Mouse (Mus musculus) layer of hippocampus, postnatal 14 days (tissue): ENCODE measurements around the gene Dis3l2. TPM values are rescaled to one million over a fixed set of nuclear protein-coding genes. Genes with fewer than 3 reads are reported as not detected.

Experiments used
- DNase-seq, 2 experiments: peaks; one replicate each; pipeline ENCODE4 v3.0.0; 2021 to 2022; ENCODE audit warnings: low spot score in 2 of 2, mixed read lengths in 1 of 2
- total RNA-seq, 2 experiments: library from RNA; stranded (reverse); gene quantifications; 2 replicates each; pipeline ENCODE4 v1.2.3; 2021

Gene Dis3l2
- total RNA-seq, 2 experiments from 2014 or later = 24.7 to 25.9 TPM

- DNase-seq = no peak
Observed at GRCm38 (mm10) chr1:86914697-86915096, 211.1 kb downstream of the Dis3l2 start.

DNA sequence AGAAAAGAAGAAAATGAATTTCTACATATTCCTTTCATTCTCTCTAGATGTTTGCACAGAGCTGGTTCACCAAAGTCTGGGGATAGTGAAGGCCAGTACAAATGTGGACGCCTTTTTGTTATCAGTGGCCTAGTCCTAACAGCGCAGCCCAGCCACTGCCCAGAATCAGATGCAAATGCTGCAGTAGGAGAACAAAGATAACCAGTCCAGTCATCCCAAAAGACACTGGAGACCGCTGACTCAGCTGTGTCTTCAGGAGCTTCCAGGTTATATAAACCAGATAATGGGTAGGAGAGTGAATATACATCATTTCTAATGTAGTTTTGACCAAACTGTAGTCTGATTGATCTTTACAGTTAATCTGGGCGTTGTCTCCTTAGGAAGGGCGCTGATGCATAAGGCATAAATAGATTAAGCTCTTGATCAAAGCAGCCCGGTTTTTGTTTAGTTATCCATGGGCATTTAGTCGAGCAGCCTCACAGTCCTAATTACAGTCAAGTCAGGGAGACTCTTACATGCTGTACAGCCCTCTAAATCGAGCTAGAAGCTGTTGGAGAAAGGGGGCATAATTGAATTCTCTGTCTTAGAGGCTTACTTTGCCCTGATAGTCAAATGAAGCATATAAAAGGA, 212.9 kb downstream of the Dis3l2 start:
- no peak for DNase-seq

DNA sequence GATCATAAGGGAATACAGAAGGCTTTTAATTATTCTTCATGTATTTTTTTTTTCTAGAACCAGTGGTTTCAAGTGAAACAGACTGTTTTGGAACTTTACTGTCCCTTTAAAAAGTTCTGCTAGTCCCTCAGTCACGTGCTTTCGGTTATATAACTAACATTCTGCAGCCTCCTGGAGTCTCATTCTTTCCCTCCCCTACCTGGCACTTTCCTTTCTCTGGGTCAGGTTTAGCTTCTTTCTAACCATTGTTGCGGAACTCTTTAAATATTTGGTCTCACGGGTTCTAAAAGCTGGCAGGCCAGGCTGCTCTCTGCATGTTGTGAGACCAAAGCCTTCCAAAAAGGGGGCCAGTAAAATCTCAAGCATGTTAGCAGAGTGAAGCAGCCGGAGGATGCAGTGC, 222.2 kb downstream of the Dis3l2 start:
- no peak for DNase-seq

DNA sequence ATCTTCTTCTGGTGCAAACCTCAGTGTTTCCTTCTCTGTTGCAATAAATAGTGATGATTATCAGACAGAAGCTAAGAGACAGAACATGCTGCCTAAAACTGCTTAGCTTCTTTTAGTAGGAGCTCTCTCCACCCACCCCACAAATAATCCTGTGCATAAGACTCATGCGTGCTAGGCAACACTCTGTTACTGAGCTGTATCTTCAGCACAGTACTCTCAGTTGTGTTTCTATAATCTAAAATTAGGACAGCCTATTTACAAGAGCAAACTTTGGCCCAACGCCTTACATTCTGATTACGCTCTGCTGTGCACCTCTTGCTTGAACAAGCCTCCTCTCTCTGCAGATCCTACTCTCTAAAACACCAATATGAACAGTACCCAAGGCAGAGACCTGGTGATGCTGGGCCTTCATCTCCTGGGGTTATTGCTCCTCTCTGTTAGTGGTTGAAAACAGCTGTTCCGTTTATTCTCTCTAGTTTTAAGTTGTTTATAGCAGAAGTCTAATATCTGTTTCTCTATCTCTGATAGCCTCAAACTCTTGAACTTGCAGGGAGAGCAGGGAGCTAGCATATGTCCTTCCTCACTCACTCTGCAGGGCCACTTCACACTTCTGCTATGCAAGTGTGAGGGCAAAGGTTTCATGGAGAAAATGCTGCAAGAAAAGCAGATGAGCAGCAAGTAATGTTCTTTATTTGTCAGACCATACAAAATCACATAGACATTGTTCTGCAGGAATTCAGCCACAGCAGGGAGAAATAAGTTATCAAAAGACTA, 228.2 kb downstream of the Dis3l2 start:
- peak; percentile 21 to 64 for DNase-seq

DNA sequence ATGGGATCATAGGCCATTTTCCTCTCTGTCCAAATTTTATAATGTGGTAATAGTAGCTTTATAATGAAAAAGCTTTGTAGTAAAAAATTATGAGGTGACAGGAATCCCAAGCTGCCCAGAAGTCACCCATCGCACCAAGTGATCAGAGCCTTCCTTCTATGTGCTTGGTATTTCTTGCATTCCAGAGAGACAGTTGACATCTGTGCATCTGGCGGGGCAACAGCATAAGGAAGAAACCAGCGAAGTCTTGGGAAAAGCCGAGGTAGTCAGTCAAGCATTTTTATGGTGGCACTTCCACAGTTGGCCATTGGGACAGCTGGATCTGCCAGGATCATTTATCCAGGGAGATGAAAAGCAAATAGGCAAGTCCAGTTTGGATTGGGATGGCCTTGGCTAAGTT, 229.2 kb downstream of the Dis3l2 start:
- DNase-seq = no peak

- DNase-seq = no peak
Observed at GRCm38 (mm10) chr1:86933656-86934055, 230.0 kb downstream of the Dis3l2 start.

- no peak for DNase-seq
Observed at GRCm38 (mm10) chr1:86951501-86952205, 248.0 kb downstream of the Dis3l2 start.

DNA sequence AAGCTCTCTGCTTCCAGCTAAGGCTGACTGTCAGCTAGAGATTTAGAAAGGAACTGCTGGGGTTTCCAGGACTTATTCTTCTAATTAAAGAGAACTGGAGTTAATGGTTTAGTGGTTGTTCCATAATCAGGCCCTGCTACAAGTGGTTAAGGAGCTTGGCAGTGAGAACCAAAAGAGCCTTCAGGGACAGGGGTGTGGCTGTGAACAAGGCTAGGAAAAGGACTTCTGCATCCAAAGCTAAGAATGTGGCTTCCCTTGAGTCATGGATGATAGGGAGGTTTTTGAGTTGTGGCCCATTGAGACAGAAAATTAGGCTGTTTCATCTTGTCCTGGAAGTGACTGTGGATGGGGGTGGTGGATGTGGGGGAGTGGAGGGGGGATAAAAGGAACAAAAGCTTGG, 252.2 kb downstream of the Dis3l2 start:
- DNase-seq = no peak

- no peak for DNase-seq
Observed at GRCm38 (mm10) chr1:86968261-86968964, 264.8 kb downstream of the Dis3l2 start.

- no peak for DNase-seq
Observed at GRCm38 (mm10) chr1:86969173-86969725, 265.6 kb downstream of the Dis3l2 start.

DNA sequence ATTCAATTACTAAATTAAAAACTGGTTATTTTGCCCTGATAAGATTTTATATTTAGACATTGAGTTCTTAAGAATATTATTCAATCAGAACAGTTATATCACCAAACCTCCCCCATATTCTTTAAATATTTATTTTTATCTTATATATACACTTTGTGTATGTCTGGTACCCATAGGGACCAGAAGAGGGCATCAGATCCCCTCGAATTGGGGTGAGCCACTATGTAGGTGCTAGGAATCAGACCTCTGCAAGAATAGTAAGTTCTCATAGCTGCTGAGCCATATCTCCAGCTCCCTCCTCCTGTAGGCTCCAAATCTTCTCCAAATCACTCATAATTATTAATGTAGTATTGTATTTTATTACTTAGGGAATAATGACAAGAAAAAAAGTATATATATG, 269.1 kb downstream of the Dis3l2 start:
- DNase-seq = no peak

GRCm38 (mm10) chr1:86977018-86977417, 273.4 kb downstream of the Dis3l2 start:
- no peak for DNase-seq

- DNase-seq = peak in 1 of 2 experiments; percentile 32
Observed at GRCm38 (mm10) chr1:86986372-86986771, 282.8 kb downstream of the Dis3l2 start.

DNA sequence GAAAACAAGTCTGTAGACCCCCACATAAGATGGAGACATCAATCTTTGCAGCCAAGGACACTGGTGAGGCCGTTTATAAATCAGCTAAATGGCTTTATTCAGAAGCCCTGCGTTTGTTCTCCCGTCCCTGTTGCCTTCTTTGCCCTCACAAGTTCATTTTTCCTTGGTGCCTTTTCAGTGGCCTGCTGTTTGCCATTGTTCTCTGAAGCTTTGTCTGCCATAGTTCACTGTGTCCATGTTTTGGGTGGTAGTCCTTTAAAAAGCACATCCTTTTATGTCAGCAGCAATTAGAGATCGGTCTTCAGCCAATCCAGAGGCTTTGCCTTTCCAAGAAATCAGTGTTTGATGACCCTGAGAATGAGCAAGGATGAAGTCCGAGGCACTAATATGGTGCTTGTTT, 289.2 kb downstream of the Dis3l2 start:
- DNase-seq = no peak

DNA sequence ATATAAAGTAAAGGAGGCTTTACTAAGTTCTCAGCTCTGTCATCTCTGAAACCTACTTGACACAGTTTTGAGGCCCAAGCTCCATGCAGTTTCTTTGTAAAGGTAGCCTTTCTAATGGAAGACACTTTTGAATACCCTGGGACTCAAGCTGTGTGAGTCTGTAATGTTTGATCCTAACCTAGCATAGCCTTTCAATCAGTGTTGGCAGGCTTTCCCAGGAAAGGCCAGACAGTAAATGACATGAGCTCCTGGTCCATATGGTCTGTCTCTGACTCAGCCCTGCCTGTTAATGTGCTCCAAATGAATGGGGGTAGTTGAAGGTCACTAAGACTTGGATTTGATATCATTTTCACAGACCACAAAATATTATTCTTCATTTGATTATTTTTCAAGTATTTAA, 290.4 kb downstream of the Dis3l2 start:
- no peak for DNase-seq

DNA sequence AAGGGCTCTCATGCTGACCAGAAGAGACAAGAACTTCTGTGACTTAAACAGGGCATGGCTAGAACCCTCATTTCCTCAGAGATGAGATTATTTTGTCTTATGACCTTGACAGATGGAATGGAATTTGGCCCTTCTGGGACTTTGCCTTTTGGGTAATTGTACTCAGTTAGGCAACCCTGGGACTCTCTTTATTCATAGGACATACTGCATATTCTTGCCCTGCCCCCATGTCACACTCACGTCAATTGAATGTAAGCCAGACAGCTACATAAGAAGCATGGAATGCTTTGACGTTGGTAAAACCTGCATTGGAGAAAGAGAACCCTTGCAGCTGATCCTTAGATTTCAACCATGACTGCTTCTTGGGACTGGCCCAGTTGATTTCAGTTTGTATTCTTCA, 294.4 kb downstream of the Dis3l2 start:
- no peak for DNase-seq

DNA sequence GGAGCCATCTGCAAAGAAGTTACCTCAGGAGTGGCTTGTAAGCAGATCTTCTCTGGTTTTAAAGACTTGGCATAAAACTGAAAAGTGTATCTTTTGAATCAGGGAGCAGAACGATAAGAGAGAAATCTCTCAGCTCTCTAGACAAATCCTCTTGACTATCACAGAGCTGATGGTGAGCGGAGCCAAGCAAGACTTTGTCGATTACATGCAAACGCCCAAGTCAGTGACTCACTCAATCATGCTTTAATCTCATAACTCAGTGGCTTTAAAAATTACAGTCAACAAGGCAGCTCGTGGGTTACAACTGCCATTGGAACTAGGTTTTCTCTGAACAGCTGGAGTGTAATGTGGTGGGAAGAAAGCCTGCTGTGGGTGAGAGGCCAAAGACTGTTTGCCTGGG, 297.8 kb downstream of the Dis3l2 start:
- DNase-seq = no peak

DNA sequence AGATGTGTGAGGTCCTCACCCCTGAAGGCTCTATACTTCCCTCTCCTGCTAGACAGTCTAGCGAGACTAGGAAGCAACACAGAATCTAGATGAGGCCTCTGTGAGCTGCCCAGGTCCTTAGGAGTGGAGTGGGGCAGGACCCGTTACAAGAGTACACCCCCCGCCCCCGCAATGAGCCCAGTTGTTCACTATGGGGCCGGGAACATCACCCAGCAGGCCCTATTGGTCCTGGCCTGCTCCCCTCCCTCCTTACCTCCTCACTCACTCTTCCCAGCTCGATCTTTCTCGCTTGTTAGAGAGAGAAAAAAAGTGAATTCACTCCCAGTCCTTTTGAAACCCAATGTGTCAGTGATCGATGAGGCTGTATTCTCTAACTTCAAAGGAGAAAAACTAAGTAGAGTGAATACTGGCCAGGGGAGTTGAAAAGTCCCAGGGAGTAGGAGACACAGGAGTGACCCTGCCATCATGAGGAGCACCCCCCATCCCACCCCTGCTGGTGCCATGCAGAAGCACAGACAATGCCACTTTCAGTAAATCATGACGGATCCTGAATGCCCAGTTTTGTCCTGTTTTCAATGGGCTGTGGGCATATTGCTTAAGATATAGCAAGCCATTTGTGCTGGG, 299.0 kb downstream of the Dis3l2 start:
- no peak for DNase-seq

DNA sequence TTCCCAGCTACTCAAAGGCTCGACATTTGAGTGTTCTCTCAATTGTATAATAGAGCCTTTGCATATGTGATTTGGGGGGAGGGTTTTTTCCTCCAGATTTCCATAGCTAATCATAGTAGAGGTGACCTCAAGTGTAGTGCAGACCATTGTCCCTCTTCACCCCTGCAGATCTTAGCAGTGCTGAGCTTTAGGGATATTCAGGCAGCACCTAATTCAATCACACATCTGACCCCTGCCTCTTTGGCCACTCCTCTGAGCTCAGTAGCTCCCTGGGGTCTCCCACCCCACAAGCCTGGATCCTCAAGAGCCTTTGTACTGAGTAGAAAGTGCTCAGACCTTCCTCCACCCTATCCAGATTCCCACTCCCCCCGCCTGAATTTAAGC, 299.6 kb downstream of the Dis3l2 start:
- no peak for DNase-seq

- DNase-seq = no peak
Observed at GRCm38 (mm10) chr1:87006425-87006824, 302.8 kb downstream of the Dis3l2 start.

GRCm38 (mm10) chr1:87008211-87008610, 304.6 kb downstream of the Dis3l2 start:
- DNase-seq = no peak
